In the genomic region with DNA sequence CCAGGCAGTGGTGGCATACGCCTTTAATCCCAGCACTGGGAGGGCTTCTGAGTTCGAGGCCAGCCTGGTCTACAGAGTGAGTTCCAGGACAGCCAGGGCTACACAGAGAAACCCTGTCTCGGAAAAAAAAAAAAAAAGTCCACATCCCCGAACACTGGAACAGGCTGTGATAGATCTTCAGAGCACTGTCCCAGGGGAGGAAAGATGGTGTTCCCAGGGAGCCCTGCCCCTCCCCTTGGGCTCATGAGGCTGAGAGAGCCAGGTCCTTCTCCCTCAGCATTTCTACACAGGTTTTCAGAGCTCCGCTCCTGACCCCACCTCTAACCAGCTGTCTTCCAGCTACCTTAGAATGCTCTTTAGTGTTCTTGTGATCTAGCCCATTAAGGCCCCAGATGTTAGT, we compare ENCODE assay signal across 22 mouse cellular contexts. TPM values are rescaled to one million over a fixed set of nuclear protein-coding genes. Genes with fewer than 3 reads are reported as not detected.
DNase-seq lines count a peak whose midpoint lies in the region; ATAC-seq and TF ChIP-seq lines count a peak whose summit lies in the region.
"Had no signal": no experiment of that assay in that cellular context is flagged by ENCODE, and none has a peak within 500 bp of the region (broad histone marks: within the 10 kb centered on the region; RNA-seq: fewer than 3 reads in every experiment).

No protein-coding gene starts in this region.

- intact Hi-C loops in heart, adult 2 months (cut with DNase I): no loop called here
- intact Hi-C loops in heart, postnatal 25 days (cut with DNase I): no loop called here

- TF ChIP-seq CTCF in heart, adult 2 months (IDR thresholded peaks at IDR 0.05): no peak
- no peak for TF ChIP-seq CTCF in testis, adult 2 months (IDR thresholded peaks at IDR 0.05; ENCODE audit: control insufficient read depth, insufficient read depth, insufficient replicate concordance, low read depth, low read length)
- TF ChIP-seq CTCF in stomach, postnatal 0 days (IDR thresholded peaks at IDR 0.05; ENCODE audit: low read depth): no peak

- no peak for TF ChIP-seq EP300 in heart, adult 2 months (IDR thresholded peaks at IDR 0.05; ENCODE audit: insufficient read depth, low read depth, low read length)
- TF ChIP-seq EP300 in stomach, postnatal 0 days (optimal IDR thresholded peaks at IDR 0.05): no peak

- H3K27me3 ChIP-seq in heart, adult 2 months (ENCODE audit: control insufficient read depth, insufficient read depth, low read length): no peaks in the 10 kb centered on the region
- H3K27me3 ChIP-seq in testis, adult 2 months (ENCODE audit: control insufficient read depth, insufficient read depth, low read length): no peaks in the 10 kb centered on the region
- H3K27me3 ChIP-seq in stomach, postnatal 0 days (ENCODE audit: control insufficient read depth, insufficient read depth, low read length): no peaks in the 10 kb centered on the region
- H3K27me3 ChIP-seq: forebrain, embryonic 13.5 days; heart, embryonic 13.5 days; hindbrain, embryonic 12.5 days; hindbrain, embryonic 15.5 days had no signal

- 76% methylated on average over 5 of the region's 5 CpGs for WGBS in heart, adult 2 months
- WGBS in stomach, postnatal 0 days: 69% methylated on average over 5 of the region's 5 CpGs

- no peak overlapping the region for H3K4me2 ChIP-seq in stomach, postnatal 0 days (replicated peaks; ENCODE audit: low read depth)
- H3K4me2 ChIP-seq: forebrain, embryonic 13.5 days; heart, embryonic 13.5 days; hindbrain, embryonic 12.5 days; hindbrain, embryonic 15.5 days had no signal

- H3K79me2 ChIP-seq in heart, adult 2 months (replicated peaks; ENCODE audit: control insufficient read depth, insufficient read depth, low read length): no peaks in the 10 kb centered on the region

- DNase-seq in gastrocnemius, postnatal 25 days: peak; percentile 34
- no peak for DNase-seq in gastrocnemius, adult 18-20 months (ENCODE audit: low spot score)
- DNase-seq in heart, adult 2 months: peak; percentile 35 to 38
- DNase-seq in heart, postnatal 25 days (ENCODE audit: low spot score): no peak
- no peak for DNase-seq in testis, postnatal 10 days (ENCODE audit: low spot score)
- no peak for DNase-seq in stomach, postnatal 0 days (ENCODE audit: low spot score)
- DNase-seq in thymus, postnatal 14 days: no peak
- DNase-seq: adrenal gland, adult 2 months; adrenal gland, postnatal 25 days; B cell, adult 2 months; cerebellum, adult 11-12 months; cerebellum, adult 8-10 months had no signal

- no peak for TF ChIP-seq POLR2A in heart, adult 2 months (IDR thresholded peaks at IDR 0.05; ENCODE audit: insufficient read depth, low read depth, low read length)
- no peak for TF ChIP-seq POLR2A in testis, adult 2 months (IDR thresholded peaks at IDR 0.05; ENCODE audit: control insufficient read depth, low read depth, low read length)

- H3K4me3 ChIP-seq in heart, adult 2 months: no peak overlapping the region
- no peak overlapping the region for H3K4me3 ChIP-seq in testis, adult 2 months (ENCODE audit: control insufficient read depth, low read depth, low read length)
- no peak overlapping the region for H3K4me3 ChIP-seq in stomach, postnatal 0 days (ENCODE audit: low read depth, low read length)
- H3K4me3 ChIP-seq: forebrain, embryonic 10.5 days; forebrain, embryonic 13.5 days; heart, embryonic 13.5 days; hindbrain, embryonic 12.5 days; hindbrain, embryonic 15.5 days had no signal

- H3K27ac ChIP-seq in heart, adult 2 months: peak overlapping the region; percentile 49; the same call in 1 of the 2 replicates
- H3K27ac ChIP-seq in testis, adult 2 months (ENCODE audit: control insufficient read depth, insufficient read depth, low read depth, low read length): peak overlapping the region; percentile 44
- H3K27ac ChIP-seq in stomach, postnatal 0 days (replicated peaks): peak overlapping the region; percentile 53
- H3K27ac ChIP-seq: forebrain, embryonic 10.5 days; forebrain, embryonic 13.5 days; heart, embryonic 13.5 days; hindbrain, embryonic 12.5 days; hindbrain, embryonic 15.5 days had no signal

- H3K9ac ChIP-seq in heart, adult 2 months (ENCODE audit: low read depth, low read length): no peak overlapping the region
- H3K9ac ChIP-seq in stomach, postnatal 0 days (ENCODE audit: low read length): no peak overlapping the region
- H3K9ac ChIP-seq: forebrain, embryonic 13.5 days; heart, embryonic 13.5 days; hindbrain, embryonic 12.5 days; hindbrain, embryonic 15.5 days had no signal

- ATAC-seq in stomach, postnatal 0 days (ENCODE audit: low FRiP score, low TSS enrichment): no peak
- ATAC-seq: forebrain, embryonic 13.5 days; forebrain, embryonic 16.5 days; intestine, postnatal 0 days had no signal

- H3K9me3 ChIP-seq in stomach, postnatal 0 days (ENCODE audit: control insufficient read depth, low read length): no peaks in the 10 kb centered on the region
- H3K9me3 ChIP-seq: forebrain, embryonic 10.5 days; forebrain, embryonic 13.5 days; heart, embryonic 13.5 days; hindbrain, embryonic 12.5 days; hindbrain, embryonic 15.5 days had no signal

- H3K36me3 ChIP-seq in heart, adult 2 months (ENCODE audit: control insufficient read depth, insufficient read depth, low read length): peaks cover 2% of the 10 kb centered on the region; the same call in 1 of the 2 replicates
- no peaks in the 10 kb centered on the region for H3K36me3 ChIP-seq in testis, adult 2 months (ENCODE audit: control insufficient read depth, insufficient read depth, low read length)
- H3K36me3 ChIP-seq in stomach, postnatal 0 days (ENCODE audit: control insufficient read depth, insufficient read depth, low read length): 0 out of 2 replicates have a peak, but pooled peaks cover 4% of the 10 kb centered on the region
- H3K36me3 ChIP-seq: forebrain, embryonic 10.5 days; heart, embryonic 13.5 days; hindbrain, embryonic 12.5 days; hindbrain, embryonic 15.5 days had no signal

- H3K4me1 ChIP-seq in heart, adult 2 months (ENCODE audit: control insufficient read depth, insufficient read depth, low read length): peaks cover 19% of the 10 kb centered on the region
- peaks cover 2% of the 10 kb centered on the region for H3K4me1 ChIP-seq in testis, adult 2 months (ENCODE audit: control insufficient read depth, insufficient read depth, low read length)
- peaks cover 13% of the 10 kb centered on the region for H3K4me1 ChIP-seq in stomach, postnatal 0 days (replicated peaks; ENCODE audit: control insufficient read depth, insufficient read depth)

RNA-seq across cellular contexts. Expression of a gene that starts 24.7 kb away (rescaled TPM):
- 1 to 10 TPM; 3.7 to 4.3 TPM for total RNA-seq in gastrocnemius, postnatal 25 days (2021)
- 1 to 10 TPM; 3.0 to 3.3 TPM for total RNA-seq in gastrocnemius, adult 18-20 months (2021)
- total RNA-seq in heart, adult 2 months (2021): 1 to 10 TPM; 5.2 to 6.3 TPM
- 9.7 and 14.9 TPM in 2 replicates for polyA plus RNA-seq in heart, adult 2 months (2012; rRNA removed)
- 1 to 10 TPM; 4.8 to 6.5 TPM for total RNA-seq in heart, postnatal 25 days (2021)
- 2.3 and 3.0 TPM in 2 replicates for polyA plus RNA-seq in testis, adult 2 months (2012; rRNA removed)
- polyA plus RNA-seq in stomach, postnatal 0 days (2015; fragmentation: Nextera tagmentation; extraction: Ambion mirVana): 23.0 and 24.4 TPM in 2 replicates
- total RNA-seq: hematopoietic stem cell, adult 5-6 weeks; MEL had no signal

RNA-seq across cellular contexts. Expression of a gene that starts 54.5 kb away (rescaled TPM):
- total RNA-seq in gastrocnemius, postnatal 25 days (2021): 10 to 100 TPM; 47.0 to 65.7 TPM
- total RNA-seq in gastrocnemius, adult 18-20 months (2021): 10 to 100 TPM; 40.3 to 50.1 TPM
- total RNA-seq in heart, adult 2 months (2021): 10 to 100 TPM; 75.6 to 87.2 TPM
- 97.7 and 103 TPM in 2 replicates for polyA plus RNA-seq in heart, adult 2 months (2012; rRNA removed)
- 10 to 100 TPM; 80.4 to 85.5 TPM for total RNA-seq in heart, postnatal 25 days (2021)
- polyA plus RNA-seq in testis, adult 2 months (2012; rRNA removed): 53.1 and 64.0 TPM in 2 replicates
- polyA plus RNA-seq in stomach, postnatal 0 days (2015; fragmentation: Nextera tagmentation; extraction: Ambion mirVana): 117 and 145 TPM in 2 replicates

Comparison
In these comparisons a context has a peak if more than half of its experiments do, and no peak if none do; other contexts are left out.
1. DNase-seq: peak in gastrocnemius, postnatal 25 days (single experiment) and heart, adult 2 months (2 of 2); none in gastrocnemius, adult 18-20 months (single experiment), heart, postnatal 25 days (single experiment), testis, postnatal 10 days (single experiment), stomach, postnatal 0 days (single experiment) and thymus, postnatal 14 days (single experiment).
2. Peak in every context shown above with its lines, with median percentiles within 50 percentile points of each other: H3K27ac ChIP-seq.